Mouse (Mus musculus): ENCODE data around the gene Pakap. TPM values are rescaled to one million over a fixed set of nuclear protein-coding genes. Genes with fewer than 3 reads are reported as not detected.

Gene Pakap
- total RNA-seq, 1 experiment from 2014 or later: not detected

GRCm38 (mm10) chr4:57732351-57732750, 164.4 kb downstream of the Pakap start:
- no peak for ATAC-seq (ENCODE audit: extremely low read depth, insufficient number of reproducible peaks, low FRiP score, poor library complexity, severe bottlenecking)

- ATAC-seq (ENCODE audit: extremely low read depth, insufficient number of reproducible peaks, low FRiP score, poor library complexity, severe bottlenecking): no peak
Measured at GRCm38 (mm10) chr4:57733445-57733844, 165.5 kb downstream of the Pakap start.

- ATAC-seq (ENCODE audit: extremely low read depth, insufficient number of reproducible peaks, low FRiP score, poor library complexity, severe bottlenecking): no peak
Measured at GRCm38 (mm10) chr4:57735426-57735825, 167.4 kb downstream of the Pakap start.

GRCm38 (mm10) chr4:57738856-57739552, 171.0 kb downstream of the Pakap start:
- no peak for ATAC-seq (ENCODE audit: extremely low read depth, insufficient number of reproducible peaks, low FRiP score, poor library complexity, severe bottlenecking)

GRCm38 (mm10) chr4:57743325-57743929, 175.4 kb downstream of the Pakap start:
- no peak for ATAC-seq (ENCODE audit: extremely low read depth, insufficient number of reproducible peaks, low FRiP score, poor library complexity, severe bottlenecking)

- ATAC-seq (ENCODE audit: extremely low read depth, insufficient number of reproducible peaks, low FRiP score, poor library complexity, severe bottlenecking): no peak
Measured at GRCm38 (mm10) chr4:57750651-57751050, 182.7 kb downstream of the Pakap start.

- ATAC-seq (ENCODE audit: extremely low read depth, insufficient number of reproducible peaks, low FRiP score, poor library complexity, severe bottlenecking): no peak
Measured at GRCm38 (mm10) chr4:57751054-57751453, 183.1 kb downstream of the Pakap start.

GRCm38 (mm10) chr4:57751566-57751965, 183.6 kb downstream of the Pakap start:
- ATAC-seq (ENCODE audit: extremely low read depth, insufficient number of reproducible peaks, low FRiP score, poor library complexity, severe bottlenecking): no peak

- ATAC-seq (ENCODE audit: extremely low read depth, insufficient number of reproducible peaks, low FRiP score, poor library complexity, severe bottlenecking): peak; percentile 59; the same call in 1 of the 2 replicates
Measured at GRCm38 (mm10) chr4:57755085-57755484, 187.1 kb downstream of the Pakap start.

- no peak for ATAC-seq (ENCODE audit: extremely low read depth, insufficient number of reproducible peaks, low FRiP score, poor library complexity, severe bottlenecking)
Measured at GRCm38 (mm10) chr4:57757997-57758396, 190.0 kb downstream of the Pakap start.

GRCm38 (mm10) chr4:57762424-57762823, 194.4 kb downstream of the Pakap start:
- ATAC-seq (ENCODE audit: extremely low read depth, insufficient number of reproducible peaks, low FRiP score, poor library complexity, severe bottlenecking): no peak

GRCm38 (mm10) chr4:57764392-57764791, 196.4 kb downstream of the Pakap start:
- ATAC-seq (ENCODE audit: extremely low read depth, insufficient number of reproducible peaks, low FRiP score, poor library complexity, severe bottlenecking): no peak

GRCm38 (mm10) chr4:57764926-57765325, 196.9 kb downstream of the Pakap start:
- ATAC-seq (ENCODE audit: extremely low read depth, insufficient number of reproducible peaks, low FRiP score, poor library complexity, severe bottlenecking): no peak

- ATAC-seq (ENCODE audit: extremely low read depth, insufficient number of reproducible peaks, low FRiP score, poor library complexity, severe bottlenecking): no peak
Measured at GRCm38 (mm10) chr4:57765806-57766205, 197.8 kb downstream of the Pakap start.

GRCm38 (mm10) chr4:57769007-57769406, 201.0 kb downstream of the Pakap start:
- no peak for ATAC-seq (ENCODE audit: extremely low read depth, insufficient number of reproducible peaks, low FRiP score, poor library complexity, severe bottlenecking)

GRCm38 (mm10) chr4:57770185-57770823, 202.3 kb downstream of the Pakap start:
- no peak for ATAC-seq (ENCODE audit: extremely low read depth, insufficient number of reproducible peaks, low FRiP score, poor library complexity, severe bottlenecking)

GRCm38 (mm10) chr4:57771558-57772219, 203.7 kb downstream of the Pakap start:
- no peak for ATAC-seq (ENCODE audit: extremely low read depth, insufficient number of reproducible peaks, low FRiP score, poor library complexity, severe bottlenecking)

GRCm38 (mm10) chr4:57772851-57773510, 205.0 kb downstream of the Pakap start:
- ATAC-seq (ENCODE audit: extremely low read depth, insufficient number of reproducible peaks, low FRiP score, poor library complexity, severe bottlenecking): no peak

GRCm38 (mm10) chr4:57774517-57774916, 206.5 kb downstream of the Pakap start:
- no peak for ATAC-seq (ENCODE audit: extremely low read depth, insufficient number of reproducible peaks, low FRiP score, poor library complexity, severe bottlenecking)

Data from neutrophil, adult 5-6 weeks (primary cell).